ENCODE assay signal across 23 mouse cellular contexts in genomic region chr9:113112753-113113152, GRCm38 (mm10).
A peak's percentile ranks its signal among the peaks of the same experiment; 100 is the strongest.
DNase-seq lines count a peak whose midpoint lies in the region; ATAC-seq and TF ChIP-seq lines count a peak whose summit lies in the region.
"Had no signal": no experiment of that assay in that cellular context is flagged by ENCODE, and none has a peak within 500 bp of the region (broad histone marks: within the 10 kb centered on the region; RNA-seq: fewer than 3 reads in every experiment).

No protein-coding gene starts in this region.

- H3K9me3 ChIP-seq in forebrain, embryonic 13.5 days (replicated peaks), result no peaks in the 10 kb centered on the region; the same call in 1 of the 2 replicates
- no peaks in the 10 kb centered on the region for H3K9me3 ChIP-seq in forebrain, postnatal 0 days (ENCODE audit: low read length)
- H3K9me3 ChIP-seq in midbrain, embryonic 12.5 days, result no peaks in the 10 kb centered on the region
- no peaks in the 10 kb centered on the region for H3K9me3 ChIP-seq in midbrain, embryonic 15.5 days
- H3K9me3 ChIP-seq: embryonic facial prominence, embryonic 12.5 days; heart, embryonic 15.5 days had no signal

- peak; percentile 21; the same call in 1 of the 2 replicates for ATAC-seq in forebrain, embryonic 13.5 days
- no peak for ATAC-seq in forebrain, postnatal 0 days
- peak; percentile 78 for ATAC-seq in midbrain, embryonic 12.5 days (ENCODE audit: low FRiP score, low read depth)
- no peak for ATAC-seq in midbrain, embryonic 15.5 days (replicated peaks)
- ATAC-seq: CD4-positive, CD25-positive, alpha-beta regulatory T cell, adult 4 months; forebrain, embryonic 16.5 days; hindbrain, embryonic 16.5 days; inflammation-experienced regulatory T-cells, adult 6 months; intestine, postnatal 0 days had no signal

- no peaks in the 10 kb centered on the region for H3K4me1 ChIP-seq in forebrain, embryonic 13.5 days
- H3K4me1 ChIP-seq in forebrain, postnatal 0 days (ENCODE audit: insufficient read depth), result no peaks in the 10 kb centered on the region
- no peaks in the 10 kb centered on the region for H3K4me1 ChIP-seq in midbrain, embryonic 12.5 days
- no peaks in the 10 kb centered on the region for H3K4me1 ChIP-seq in midbrain, embryonic 15.5 days
- H3K4me1 ChIP-seq: embryonic facial prominence, embryonic 12.5 days had no signal

- H3K27ac ChIP-seq in forebrain, embryonic 13.5 days, result no peak overlapping the region
- H3K27ac ChIP-seq in forebrain, postnatal 0 days (ENCODE audit: low read depth, low read length), result no peak overlapping the region
- H3K27ac ChIP-seq in midbrain, embryonic 12.5 days (replicated peaks), result no peak overlapping the region
- no peak overlapping the region for H3K27ac ChIP-seq in midbrain, embryonic 15.5 days
- H3K27ac ChIP-seq: embryonic facial prominence, embryonic 12.5 days; heart, adult 2 months; heart, embryonic 15.5 days had no signal

- no peak for TF ChIP-seq POLR2A in brain, embryonic 14.5 days (IDR thresholded peaks at IDR 0.05; ENCODE audit: borderline replicate concordance, extremely low read depth, insufficient read depth, insufficient read length, poor library complexity, severe bottlenecking)

- peak; percentile 3 for DNase-seq in embryo, embryonic 10.5 days (ENCODE audit: low spot score)
- no peak for DNase-seq in embryo, embryonic 9.5 days (ENCODE audit: extremely low spot score)
- no peak for DNase-seq in forebrain, postnatal 0 days
- peak; percentile 30 for DNase-seq in brain, embryonic 14.5 days (ENCODE audit: low read depth)
- DNase-seq in layer of hippocampus, postnatal 14 days (ENCODE audit: low spot score in 2 of 2), result no peak
- DNase-seq: adrenal gland, postnatal 10 days; B cell, adult 2 months; cerebellum, adult 11-12 months; cerebellum, adult 9-10 months; cerebellum, postnatal 25 days; gastrocnemius, postnatal 14 days; heart, adult 2 months had no signal

- no peak overlapping the region for H3K4me2 ChIP-seq in forebrain, embryonic 13.5 days
- no peak overlapping the region for H3K4me2 ChIP-seq in forebrain, postnatal 0 days (ENCODE audit: low read depth)
- H3K4me2 ChIP-seq in midbrain, embryonic 12.5 days (replicated peaks), result no peak overlapping the region
- no peak overlapping the region for H3K4me2 ChIP-seq in midbrain, embryonic 15.5 days
- H3K4me2 ChIP-seq: embryonic facial prominence, embryonic 12.5 days; heart, embryonic 11.5 days; heart, embryonic 15.5 days had no signal

- H3K36me3 ChIP-seq in forebrain, embryonic 13.5 days (ENCODE audit: poor library complexity, severe bottlenecking), result no peaks in the 10 kb centered on the region
- H3K36me3 ChIP-seq in forebrain, postnatal 0 days (ENCODE audit: insufficient read depth), result no peaks in the 10 kb centered on the region
- no peaks in the 10 kb centered on the region for H3K36me3 ChIP-seq in midbrain, embryonic 12.5 days
- H3K36me3 ChIP-seq in midbrain, embryonic 15.5 days (replicated peaks), result no peaks in the 10 kb centered on the region
- H3K36me3 ChIP-seq: embryonic facial prominence, embryonic 12.5 days; heart, embryonic 15.5 days had no signal

- H3K9ac ChIP-seq in forebrain, embryonic 13.5 days, result no peak overlapping the region
- H3K9ac ChIP-seq in forebrain, postnatal 0 days, result no peak overlapping the region
- H3K9ac ChIP-seq in midbrain, embryonic 12.5 days (replicated peaks), result no peak overlapping the region
- no peak overlapping the region for H3K9ac ChIP-seq in midbrain, embryonic 15.5 days
- H3K9ac ChIP-seq: embryonic facial prominence, embryonic 12.5 days; heart, embryonic 15.5 days had no signal

- no peak for TF ChIP-seq CTCF in forebrain, postnatal 0 days (IDR thresholded peaks at IDR 0.05; ENCODE audit: low read depth)
- no peak for TF ChIP-seq CTCF in brain, embryonic 14.5 days (IDR thresholded peaks at IDR 0.05; ENCODE audit: borderline replicate concordance, extremely low read depth, insufficient read depth, insufficient read length)

- no peak overlapping the region for H3K4me3 ChIP-seq in forebrain, embryonic 13.5 days
- H3K4me3 ChIP-seq in forebrain, postnatal 0 days (ENCODE audit: low read depth, low read length), result no peak overlapping the region
- no peak overlapping the region for H3K4me3 ChIP-seq in midbrain, embryonic 12.5 days
- no peak overlapping the region for H3K4me3 ChIP-seq in midbrain, embryonic 15.5 days
- H3K4me3 ChIP-seq: embryonic facial prominence, embryonic 12.5 days; heart, adult 2 months; heart, embryonic 15.5 days had no signal

- no peaks in the 10 kb centered on the region for H3K27me3 ChIP-seq in forebrain, embryonic 13.5 days
- H3K27me3 ChIP-seq in forebrain, postnatal 0 days (ENCODE audit: insufficient read depth, low read length), result no peaks in the 10 kb centered on the region
- H3K27me3 ChIP-seq in midbrain, embryonic 12.5 days, result no peaks in the 10 kb centered on the region
- no peaks in the 10 kb centered on the region for H3K27me3 ChIP-seq in midbrain, embryonic 15.5 days (replicated peaks)
- H3K27me3 ChIP-seq: embryonic facial prominence, embryonic 12.5 days; heart, embryonic 15.5 days had no signal

Comparison
In these comparisons a context has a peak if more than half of its experiments do, and no peak if none do; other contexts are left out.
1. DNase-seq: peak in embryo, embryonic 10.5 days (single experiment) and brain, embryonic 14.5 days (single experiment); none in embryo, embryonic 9.5 days (single experiment), forebrain, postnatal 0 days (single experiment) and layer of hippocampus, postnatal 14 days (0 of 2).
2. ATAC-seq: peak in forebrain, embryonic 13.5 days (single experiment) and midbrain, embryonic 12.5 days (single experiment); none in forebrain, postnatal 0 days (single experiment) and midbrain, embryonic 15.5 days (single experiment).